Mouse (Mus musculus): ENCODE measurements around the gene Acox2. TPM values are rescaled to one million over a fixed set of nuclear protein-coding genes. Genes with fewer than 3 reads are reported as not detected.

Acox2 gene
- not detected for polyA plus RNA-seq (2017; shearing (Covaris generic))

DNA sequence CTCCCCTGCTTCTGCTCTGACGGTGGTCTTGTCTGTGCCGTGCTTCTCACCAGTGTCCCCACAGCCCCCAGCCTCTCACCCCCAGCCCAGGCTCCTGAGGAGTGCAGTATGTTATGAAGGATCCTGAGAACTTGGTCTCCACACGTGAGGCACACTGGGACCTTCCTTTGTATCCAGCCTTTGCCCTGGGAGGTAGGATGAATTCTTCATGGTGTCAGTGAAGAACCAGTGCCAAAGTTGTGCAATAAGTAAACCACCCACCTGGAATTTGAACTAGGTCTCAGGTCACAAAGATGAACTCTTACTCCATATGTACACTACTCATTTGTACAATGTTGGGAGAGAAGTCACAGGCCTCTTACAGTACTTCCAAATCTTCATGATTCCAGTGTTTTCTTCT lies at the start of gene Acox2:
Acox2 (minus strand) TSS at position 188 of the 400 bp plus-strand sequence.

DNA sequence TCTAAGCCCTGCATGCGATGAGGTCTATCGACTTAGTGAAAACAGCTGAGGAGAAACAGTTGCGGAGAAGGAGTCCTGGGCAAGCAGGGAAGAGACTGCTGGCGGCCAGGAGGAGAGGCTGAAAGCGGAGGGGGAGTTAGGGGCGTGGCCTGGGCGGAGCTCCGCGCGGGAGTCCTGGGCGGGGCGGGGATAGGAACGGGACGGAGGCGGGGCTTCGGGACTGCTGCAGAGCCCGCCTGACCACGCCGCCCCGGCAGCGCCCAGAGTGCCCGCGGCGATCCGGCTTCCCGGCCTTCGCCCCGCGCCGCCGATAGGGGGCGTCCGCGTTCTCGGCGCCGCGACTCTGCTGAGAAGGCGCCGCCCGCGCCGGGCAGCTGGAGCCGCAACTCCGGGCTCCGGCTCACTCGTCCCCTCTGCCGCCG lies 45.3 kb downstream of the Acox2 start, which contains the start of gene Kctd6:
Kctd6 (plus strand) TSS at position 338 of the 422 bp plus-strand sequence.

Other genes starting within 250 kb of the Acox2 start
- gene Rpp14, start 179.0 kb downstream of the Acox2 start, polyA plus RNA-seq (2017; shearing (Covaris generic)), result 46.0 TPM
- 68.0 TPM for gene Pxk, start 161.1 kb downstream of the Acox2 start, polyA plus RNA-seq (2017; shearing (Covaris generic))
- 181 TPM for gene Pdhb, start 86.3 kb downstream of the Acox2 start, polyA plus RNA-seq (2017; shearing (Covaris generic))
- gene Kctd6, start 45.2 kb downstream of the Acox2 start, polyA plus RNA-seq (2017; shearing (Covaris generic)), result 14.9 TPM
- gene Fam107a, start 58.7 kb upstream of the Acox2 start, polyA plus RNA-seq (2017; shearing (Covaris generic)), result not detected
- not detected for gene Oit1, start 119.4 kb upstream of the Acox2 start, polyA plus RNA-seq (2017; shearing (Covaris generic))